Mouse (Mus musculus): Measurements from ENCODE around the gene Gsg1. TPM values are rescaled to one million over a fixed set of nuclear protein-coding genes. Genes with fewer than 3 reads are reported as not detected.

Gene Gsg1
- polyA plus RNA-seq, 1 experiment from 2014 or later, result 0.64 TPM

GRCm38 (mm10) chr6:135279856-135280255 is 25.7 kb upstream of the Gsg1 start:
- H3K4me2 ChIP-seq (ENCODE audit: low read depth, low read length), result no peak overlapping the region
- H3K4me3 ChIP-seq (ENCODE audit: low read length), result no peak overlapping the region

GRCm38 (mm10) chr6:135279286-135279685 is 25.1 kb upstream of the Gsg1 start:
- Histone ChIP-seq H3K9ac (ENCODE audit: low read length) (no peak overlapping the region), H3K27ac (ENCODE audit: low read length) (no peak overlapping the region), H3K4me1 (ENCODE audit: control insufficient read depth, insufficient read depth, low read length) (no peaks in the 10 kb centered on the region; the same call in 1 of the 2 replicates), H3K27me3 (ENCODE audit: control insufficient read depth, insufficient read depth, low read length) (no peaks in the 10 kb centered on the region), H3K4me2 (ENCODE audit: low read depth, low read length) (no peak overlapping the region), H3K36me3 (ENCODE audit: control insufficient read depth, insufficient read depth) (no peaks in the 10 kb centered on the region), H3K4me3 (ENCODE audit: low read length) (no peak overlapping the region), H3K9me3 (replicated peaks; ENCODE audit: control insufficient read depth, low read length) (no peaks in the 10 kb centered on the region)
- WGBS, result 50% methylated on average over 5 of the region's 5 CpGs
- ATAC-seq (replicated peaks; ENCODE audit: extremely low read depth, insufficient read depth, low FRiP score), result no peak

More at GRCm38 (mm10) chr6:135279856-135280255, 25.7 kb upstream of the Gsg1 start:
- no peak for ATAC-seq (replicated peaks; ENCODE audit: extremely low read depth, insufficient read depth, low FRiP score)
- H3K36me3 ChIP-seq (ENCODE audit: control insufficient read depth, insufficient read depth), result no peaks in the 10 kb centered on the region
- 49% methylated on average over 10 of the region's 10 CpGs for WGBS
- no peaks in the 10 kb centered on the region; the same call in 1 of the 2 replicates for H3K4me1 ChIP-seq (ENCODE audit: control insufficient read depth, insufficient read depth, low read length)
- H3K27me3 ChIP-seq (ENCODE audit: control insufficient read depth, insufficient read depth, low read length), result no peaks in the 10 kb centered on the region
- no peaks in the 10 kb centered on the region for H3K9me3 ChIP-seq (replicated peaks; ENCODE audit: control insufficient read depth, low read length)
- H3K9ac ChIP-seq (ENCODE audit: low read length), result no peak overlapping the region
- no peak overlapping the region for H3K27ac ChIP-seq (ENCODE audit: low read length)

- Histone ChIP-seq H3K4me2 (ENCODE audit: low read depth, low read length) (no peak overlapping the region), H3K36me3 (ENCODE audit: control insufficient read depth, insufficient read depth) (no peaks in the 10 kb centered on the region), H3K4me3 (ENCODE audit: low read length) (no peak overlapping the region), H3K4me1 (ENCODE audit: control insufficient read depth, insufficient read depth, low read length) (no peaks in the 10 kb centered on the region; the same call in 1 of the 2 replicates), H3K27me3 (ENCODE audit: control insufficient read depth, insufficient read depth, low read length) (no peaks in the 10 kb centered on the region), H3K27ac (ENCODE audit: low read length) (no peak overlapping the region), H3K9ac (ENCODE audit: low read length) (no peak overlapping the region), H3K9me3 (replicated peaks; ENCODE audit: control insufficient read depth, low read length) (no peaks in the 10 kb centered on the region)
- WGBS, result 79% methylated on average over 6 of the region's 6 CpGs
- ATAC-seq (replicated peaks; ENCODE audit: extremely low read depth, insufficient read depth, low FRiP score), result no peak
Observed at GRCm38 (mm10) chr6:135278302-135278701, 24.2 kb upstream of the Gsg1 start.

GRCm38 (mm10) chr6:135276474-135277295 is 22.5 kb upstream of the Gsg1 start:
- Histone ChIP-seq H3K27me3 (ENCODE audit: control insufficient read depth, insufficient read depth, low read length) (no peaks in the 10 kb centered on the region), H3K9me3 (replicated peaks; ENCODE audit: control insufficient read depth, low read length) (no peaks in the 10 kb centered on the region), H3K27ac (ENCODE audit: low read length) (no peak overlapping the region), H3K9ac (ENCODE audit: low read length) (no peak overlapping the region), H3K4me1 (ENCODE audit: control insufficient read depth, insufficient read depth, low read length) (no peaks in the 10 kb centered on the region; the same call in 1 of the 2 replicates), H3K36me3 (ENCODE audit: control insufficient read depth, insufficient read depth) (no peaks in the 10 kb centered on the region), H3K4me3 (ENCODE audit: low read length) (no peak overlapping the region), H3K4me2 (ENCODE audit: low read depth, low read length) (no peak overlapping the region)
- no peak for ATAC-seq (replicated peaks; ENCODE audit: extremely low read depth, insufficient read depth, low FRiP score)
- WGBS, result 55% methylated on average over 6 of the region's 6 CpGs

GRCm38 (mm10) chr6:135275231-135275630 is 21.1 kb upstream of the Gsg1 start:
- Histone ChIP-seq H3K27me3 (ENCODE audit: control insufficient read depth, insufficient read depth, low read length) (no peaks in the 10 kb centered on the region), H3K36me3 (ENCODE audit: control insufficient read depth, insufficient read depth) (no peaks in the 10 kb centered on the region), H3K4me1 (ENCODE audit: control insufficient read depth, insufficient read depth, low read length) (no peaks in the 10 kb centered on the region; the same call in 1 of the 2 replicates), H3K9me3 (replicated peaks; ENCODE audit: control insufficient read depth, low read length) (no peaks in the 10 kb centered on the region), H3K9ac (ENCODE audit: low read length) (no peak overlapping the region), H3K4me2 (ENCODE audit: low read depth, low read length) (no peak overlapping the region), H3K4me3 (ENCODE audit: low read length) (no peak overlapping the region), H3K27ac (ENCODE audit: low read length) (no peak overlapping the region)
- 42% methylated on average over 4 of the region's 4 CpGs for WGBS
- ATAC-seq (replicated peaks; ENCODE audit: extremely low read depth, insufficient read depth, low FRiP score), result no peak

- 85% methylated on average over 6 of the region's 6 CpGs for WGBS
- no peak overlapping the region for H3K4me3 ChIP-seq (ENCODE audit: low read length)
- no peaks in the 10 kb centered on the region for H3K36me3 ChIP-seq (ENCODE audit: control insufficient read depth, insufficient read depth)
- H3K9me3 ChIP-seq (replicated peaks; ENCODE audit: control insufficient read depth, low read length), result no peaks in the 10 kb centered on the region
- peaks cover 2% of the 10 kb centered on the region; the same call in 1 of the 2 replicates for H3K4me1 ChIP-seq (ENCODE audit: control insufficient read depth, insufficient read depth, low read length)
- no peak for ATAC-seq (replicated peaks; ENCODE audit: extremely low read depth, insufficient read depth, low FRiP score)
- no peak overlapping the region for H3K27ac ChIP-seq (ENCODE audit: low read length)
- H3K4me2 ChIP-seq (ENCODE audit: low read depth, low read length), result no peak overlapping the region
- H3K27me3 ChIP-seq (ENCODE audit: control insufficient read depth, insufficient read depth, low read length), result no peaks in the 10 kb centered on the region
- H3K9ac ChIP-seq (ENCODE audit: low read length), result no peak overlapping the region
Observed at GRCm38 (mm10) chr6:135273066-135273465, 18.9 kb upstream of the Gsg1 start.

GRCm38 (mm10) chr6:135271761-135272160 is 17.6 kb upstream of the Gsg1 start:
- no peaks in the 10 kb centered on the region for H3K27me3 ChIP-seq (ENCODE audit: control insufficient read depth, insufficient read depth, low read length)
- 66% methylated on average over 2 of the region's 2 CpGs for WGBS
- ATAC-seq (replicated peaks; ENCODE audit: extremely low read depth, insufficient read depth, low FRiP score), result no peak

GRCm38 (mm10) chr6:135269626-135270025 is 15.5 kb upstream of the Gsg1 start:
- no peaks in the 10 kb centered on the region for H3K9me3 ChIP-seq (replicated peaks; ENCODE audit: control insufficient read depth, low read length)
- H3K9ac ChIP-seq (ENCODE audit: low read length), result no peak overlapping the region
- no peak overlapping the region for H3K4me2 ChIP-seq (ENCODE audit: low read depth, low read length)
- H3K27me3 ChIP-seq (ENCODE audit: control insufficient read depth, insufficient read depth, low read length), result no peaks in the 10 kb centered on the region
- 70% methylated on average over 6 of the region's 6 CpGs for WGBS
- 0 out of 2 replicates have a peak, but pooled peaks cover 2% of the 10 kb centered on the region for H3K4me1 ChIP-seq (ENCODE audit: control insufficient read depth, insufficient read depth, low read length)
- no peaks in the 10 kb centered on the region for H3K36me3 ChIP-seq (ENCODE audit: control insufficient read depth, insufficient read depth)
- ATAC-seq (replicated peaks; ENCODE audit: extremely low read depth, insufficient read depth, low FRiP score), result no peak
- no peak overlapping the region for H3K4me3 ChIP-seq (ENCODE audit: low read length)
- no peak overlapping the region for H3K27ac ChIP-seq (ENCODE audit: low read length)

More at GRCm38 (mm10) chr6:135271761-135272160, 17.6 kb upstream of the Gsg1 start:
- Histone ChIP-seq H3K4me2 (ENCODE audit: low read depth, low read length) (no peak overlapping the region), H3K4me1 (ENCODE audit: control insufficient read depth, insufficient read depth, low read length) (peaks cover 2% of the 10 kb centered on the region; the same call in 1 of the 2 replicates), H3K4me3 (ENCODE audit: low read length) (no peak overlapping the region), H3K27ac (ENCODE audit: low read length) (no peak overlapping the region), H3K9me3 (replicated peaks; ENCODE audit: control insufficient read depth, low read length) (no peaks in the 10 kb centered on the region), H3K9ac (ENCODE audit: low read length) (no peak overlapping the region), H3K36me3 (ENCODE audit: control insufficient read depth, insufficient read depth) (no peaks in the 10 kb centered on the region)

- Histone ChIP-seq H3K9me3 (replicated peaks; ENCODE audit: control insufficient read depth, low read length) (peaks cover 6% of the 10 kb centered on the region), H3K27ac (ENCODE audit: low read length) (0 out of 2 replicates have a peak overlapping the region, but pooled peaks have one; percentile 24), H3K4me1 (ENCODE audit: control insufficient read depth, insufficient read depth, low read length) (0 out of 2 replicates have a peak, but pooled peaks cover 2% of the 10 kb centered on the region), H3K4me2 (ENCODE audit: low read depth, low read length) (no peak overlapping the region), H3K9ac (ENCODE audit: low read length) (no peak overlapping the region), H3K36me3 (ENCODE audit: control insufficient read depth, insufficient read depth) (no peaks in the 10 kb centered on the region), H3K4me3 (ENCODE audit: low read length) (no peak overlapping the region), H3K27me3 (ENCODE audit: control insufficient read depth, insufficient read depth, low read length) (no peaks in the 10 kb centered on the region)
- ATAC-seq (replicated peaks; ENCODE audit: extremely low read depth, insufficient read depth, low FRiP score), result no peak
Observed at GRCm38 (mm10) chr6:135268392-135268791, 14.2 kb upstream of the Gsg1 start.

Measured in heart, embryonic 16.5 days (tissue).